Mouse (Mus musculus) MEL (cell line): ENCODE data around the gene Aatk. TPM values are rescaled to one million over a fixed set of nuclear protein-coding genes. Genes with fewer than 3 reads are reported as not detected.

Source experiments
- DNase-seq: peaks from one replicate; pipeline ENCODE4 v3.0.0; 2011; ENCODE audit warnings: low read depth, low spot score
- H3K27ac ChIP-seq: 2 replicates; pipeline ENCODE4 v1.5.1; 2012; ENCODE audit warnings: low read depth, mild to moderate bottlenecking, control low read depth, low read length, moderate library complexity; ENCODE audit not compliant: control insufficient read depth
- H3K27me3 ChIP-seq, 2 experiments: fragments of 150-350 bp in 1 of 2; sonication (generic) in 1 of 2; 2 replicates each; pipeline ENCODE4 v1.6.1; 2012; ENCODE audit warnings: low read length in 2 of 2, mild to moderate bottlenecking in 2 of 2, improper control_type of control experiment in 1 of 2, moderate library complexity in 1 of 2; ENCODE audit not compliant: insufficient read depth in 2 of 2, control insufficient read depth in 1 of 2
- H3K36me3 ChIP-seq, 2 experiments: 2 replicates each; pipeline ENCODE4 v1.6.1; 2012 to 2014; ENCODE audit warnings: low read length in 2 of 2, improper control_type of control experiment in 1 of 2, inconsistent platforms in 1 of 2, mild to moderate bottlenecking in 1 of 2; ENCODE audit not compliant: insufficient read depth in 2 of 2, control insufficient read depth in 1 of 2
- H3K4me1 ChIP-seq, 2 experiments: fragments of 150-350 bp in 1 of 2; sonication (generic) in 1 of 2; 2 replicates each; pipeline ENCODE4 v1.6.1; 2012; ENCODE audit warnings: low read length in 2 of 2, improper control_type of control experiment in 1 of 2, mild to moderate bottlenecking in 1 of 2; ENCODE audit not compliant: insufficient read depth in 2 of 2, control insufficient read depth in 1 of 2
- H3K4me3 ChIP-seq, 2 experiments: fragments of 150-350 bp in 1 of 2; sonication (generic) in 1 of 2; 2 replicates each; pipeline ENCODE4 v1.5.1; 2012; ENCODE audit warnings: low read depth in 2 of 2, low read length in 2 of 2, mild to moderate bottlenecking in 2 of 2, moderate library complexity in 2 of 2, control low read depth in 1 of 2, improper control_type of control experiment in 1 of 2; ENCODE audit not compliant: control insufficient read depth in 1 of 2, insufficient read depth in 1 of 2
- H3K79me2 ChIP-seq: 2 replicates; pipeline ENCODE4 v1.6.1; 2012; ENCODE audit warnings: mild to moderate bottlenecking, low read length, moderate library complexity; ENCODE audit not compliant: control insufficient read depth, poor library complexity, insufficient read depth
- H3K9ac ChIP-seq: 2 replicates; pipeline ENCODE4 v1.6.1; 2012; ENCODE audit warnings: low read depth, mild to moderate bottlenecking, control low read depth, low read length, moderate library complexity; ENCODE audit not compliant: control insufficient read depth, poor library complexity, severe bottlenecking
- H3K9me3 ChIP-seq: fragments of 150-350 bp; sonication (generic); replicated peaks from 2 replicates; pipeline ENCODE4 v1.6.1; 2012; ENCODE audit warnings: mild to moderate bottlenecking, low read length, improper control_type of control experiment, moderate library complexity; ENCODE audit not compliant: insufficient read depth
- CTCF ChIP-seq, 3 experiments: IDR thresholded peaks in 2 of 3; conservative IDR thresholded peaks in 1 of 3; 2 replicates each; pipeline ENCODE4 v1.5.1; 2011 to 2012; ENCODE audit warnings: low read length in 3 of 3, low read depth in 2 of 3, mild to moderate bottlenecking in 2 of 3, improper control_type of control experiment in 1 of 3, inconsistent platforms in 1 of 3, mixed read lengths in 1 of 3, moderate library complexity in 1 of 3; ENCODE audit not compliant: control insufficient read depth in 1 of 3, insufficient read depth in 1 of 3, poor library complexity in 1 of 3, severe bottlenecking in 1 of 3
- ELF1 ChIP-seq: IDR thresholded peaks from 2 replicates; pipeline ENCODE4 v1.6.1; 2014; ENCODE audit warnings: low read depth, mild to moderate bottlenecking, inconsistent platforms, low read length, improper control_type of control experiment, moderate library complexity
- EP300 ChIP-seq, 2 experiments: IDR thresholded peaks; 2 replicates each; pipeline ENCODE4 v1.6.1; 2011; ENCODE audit warnings: improper control_type of control experiment in 2 of 2, low read length in 2 of 2, low read depth in 1 of 2, mild to moderate bottlenecking in 1 of 2
- ETS1 ChIP-seq: IDR thresholded peaks from 2 replicates; pipeline ENCODE4 v1.6.1; 2012; ENCODE audit warnings: low read depth, mild to moderate bottlenecking, inconsistent platforms, low read length, improper control_type of control experiment, moderate library complexity
- KAT2A ChIP-seq: conservative IDR thresholded peaks from 2 replicates; pipeline ENCODE4 v1.6.1; 2012; ENCODE audit warnings: low read depth, low read length, improper control_type of control experiment, inconsistent platforms
- MAFK ChIP-seq: IDR thresholded peaks from 2 replicates; pipeline ENCODE4 v1.6.1; 2011; ENCODE audit warnings: low read depth, mild to moderate bottlenecking, low read length, improper control_type of control experiment, borderline replicate concordance
- MXI1 ChIP-seq: IDR thresholded peaks from 2 replicates; pipeline ENCODE4 v1.6.1; 2011; ENCODE audit warnings: mild to moderate bottlenecking, low read depth, low read length, improper control_type of control experiment
- MYC ChIP-seq: IDR thresholded peaks from 2 replicates; pipeline ENCODE4 v1.6.1; 2011; ENCODE audit warnings: low read depth, mild to moderate bottlenecking, low read length, improper control_type of control experiment, moderate library complexity
- NELFE ChIP-seq: IDR thresholded peaks from 2 replicates; pipeline ENCODE4 v1.6.1; 2011; ENCODE audit warnings: low read depth, low read length, improper control_type of control experiment
- POLR2A ChIP-seq, 2 experiments: IDR thresholded peaks; 2 replicates each; pipeline ENCODE4 v1.6.1; 2011 to 2012; ENCODE audit warnings: low read length in 2 of 2, mild to moderate bottlenecking in 2 of 2, control low read depth in 1 of 2, improper control_type of control experiment in 1 of 2, low read depth in 1 of 2, moderate library complexity in 1 of 2; ENCODE audit not compliant: control insufficient read depth in 1 of 2, insufficient read depth in 1 of 2, poor library complexity in 1 of 2
- RAD21 ChIP-seq: IDR thresholded peaks from 2 replicates; pipeline ENCODE4 v1.6.1; 2011; ENCODE audit warnings: mild to moderate bottlenecking, low read depth, low read length, improper control_type of control experiment
- RCOR1 ChIP-seq: IDR thresholded peaks from 2 replicates; pipeline ENCODE4 v1.6.1; 2012; ENCODE audit warnings: low read depth, mild to moderate bottlenecking, inconsistent platforms, low read length, improper control_type of control experiment
- SMC3 ChIP-seq: IDR thresholded peaks from 2 replicates; pipeline ENCODE4 v1.6.1; 2011; ENCODE audit warnings: low read depth, low read length, improper control_type of control experiment
- TBP ChIP-seq: IDR thresholded peaks from 2 replicates; pipeline ENCODE4 v1.8.0; 2011; ENCODE audit warnings: low read depth, low read length, improper control_type of control experiment
- USF1 ChIP-seq: IDR thresholded peaks from 2 replicates; pipeline ENCODE4 v1.6.1; 2014; ENCODE audit warnings: low read depth, mild to moderate bottlenecking, inconsistent platforms, low read length, improper control_type of control experiment, moderate library complexity
- USF2 ChIP-seq, 2 experiments: IDR thresholded peaks; 2 replicates each; pipeline ENCODE4 v1.6.1; 2011 to 2012; ENCODE audit warnings: improper control_type of control experiment in 2 of 2, low read length in 2 of 2, borderline replicate concordance in 1 of 2, inconsistent platforms in 1 of 2, low read depth in 1 of 2, mild to moderate bottlenecking in 1 of 2; ENCODE audit not compliant: insufficient read depth in 1 of 2
- ZKSCAN1 ChIP-seq: IDR thresholded peaks from 2 replicates; pipeline ENCODE4 v1.6.1; 2012; ENCODE audit warnings: low read depth, mild to moderate bottlenecking, inconsistent platforms, low read length, improper control_type of control experiment, moderate library complexity
- ZMIZ1 ChIP-seq: IDR thresholded peaks from 2 replicates; pipeline ENCODE4 v1.6.1; 2012; ENCODE audit warnings: low read depth, mild to moderate bottlenecking, inconsistent platforms, low read length, improper control_type of control experiment, moderate library complexity
- polyA plus RNA-seq, 2 experiments: library from polyadenylated mRNA; stranded (reverse) in 1 of 2; unstranded in 1 of 2; fragments of >175 nt in 1 of 2; fragments of >200 nt in 1 of 2; gene quantifications; 2 replicates each; pipeline versions ENCODE4 v1.2.1 to v1.2.4; 2012; ENCODE audit warnings: low replicate concordance in 2 of 2, low read depth in 1 of 2; ENCODE audit not compliant: insufficient read length in 2 of 2, insufficient read depth in 1 of 2, missing spikeins in 1 of 2
- total RNA-seq: library from RNA; depleted of rRNA; stranded (reverse); fragments of 300-350 nt; gene quantifications from 2 replicates; pipeline ENCODE4 v1.2.3, GENCODE M21; 2012

The Aatk gene
- total and polyA plus RNA-seq, 3 experiments: 0.04 TPM; not detected in 2

DNA sequence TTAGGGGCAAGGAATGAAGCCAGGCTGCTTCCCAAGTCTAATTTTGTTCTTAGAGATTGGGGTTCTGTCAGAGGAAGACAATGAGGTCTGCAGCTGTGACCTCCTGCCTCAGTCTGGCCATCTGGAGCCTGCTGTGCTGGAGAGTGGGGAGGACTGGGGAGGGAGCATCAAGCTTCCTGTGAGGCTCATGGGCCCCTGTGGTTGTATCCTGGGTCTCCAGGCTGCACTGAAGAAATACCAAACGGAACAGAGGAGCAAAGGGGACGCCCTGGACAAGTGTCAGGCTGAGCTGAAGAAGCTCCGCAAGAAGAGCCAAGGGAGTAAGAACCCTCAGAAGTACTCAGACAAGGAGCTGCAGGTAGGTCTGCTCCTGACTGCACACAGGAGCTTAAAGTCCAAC, 65.2 kb downstream of the Aatk start:
- H3K79me2 ChIP-seq: no peaks in the 10 kb centered on the region
- no peak overlapping the region for H3K9ac ChIP-seq
- no peak overlapping the region for H3K27ac ChIP-seq
- no peaks in the 10 kb centered on the region; a peak in 1 of 4 replicates for H3K36me3 ChIP-seq
- no peak overlapping the region for H3K4me3 ChIP-seq
- no peaks in the 10 kb centered on the region for H3K9me3 ChIP-seq
- H3K4me1 ChIP-seq: no peaks in the 10 kb centered on the region
- TF ChIP-seq RCOR1 (no peak), TBP (no peak), ZMIZ1 (no peak), MYC (no peak), ELF1 (no peak), USF1 (no peak)
- H3K27me3 ChIP-seq: no peaks in the 10 kb centered on the region
- DNase-seq: no peak

DNA sequence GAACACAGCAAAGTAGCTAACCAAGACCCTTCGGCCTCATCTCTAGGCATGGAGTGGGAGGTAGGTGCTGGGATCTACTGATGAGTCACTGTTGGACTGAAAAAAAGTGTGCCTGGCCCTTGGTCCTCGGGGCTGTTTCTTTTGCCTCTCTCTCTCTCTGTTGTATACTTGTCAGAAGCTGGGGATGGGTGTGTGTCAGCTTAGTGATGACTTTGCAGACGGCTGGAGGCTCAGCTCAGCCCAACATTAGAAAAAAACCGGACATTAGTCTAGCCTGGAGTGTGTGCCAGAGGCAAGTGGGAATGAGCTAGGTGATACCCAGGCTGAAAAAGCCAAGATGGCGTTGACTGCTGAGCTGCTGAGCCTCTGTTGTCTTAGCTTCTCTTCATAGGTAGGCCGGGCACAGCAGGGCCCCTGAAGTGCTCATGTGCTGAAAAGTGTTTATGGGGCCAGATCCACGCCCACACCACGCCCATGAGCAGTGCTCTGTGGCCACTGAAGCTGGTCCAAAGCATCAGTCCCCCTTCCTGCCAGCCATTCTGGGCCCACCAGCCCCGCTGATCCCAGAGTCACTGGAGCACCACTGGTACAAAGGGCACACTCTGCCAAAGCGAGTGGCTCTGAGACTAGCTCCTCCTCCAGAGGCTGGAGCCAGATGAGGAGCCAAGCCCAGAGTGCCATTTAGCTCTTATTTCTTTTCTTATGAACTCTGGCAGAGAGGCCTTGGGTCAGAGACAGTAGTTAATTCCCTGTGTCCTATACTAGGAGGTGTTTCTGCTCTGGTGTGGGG, 67.2 kb downstream of the Aatk start:
- Histone ChIP-seq H3K9me3 (no peaks in the 10 kb centered on the region), H3K36me3 (no peaks in the 10 kb centered on the region; a peak in 1 of 4 replicates), H3K4me1 (no peaks in the 10 kb centered on the region), H3K27ac (no peak overlapping the region), H3K79me2 (no peaks in the 10 kb centered on the region), H3K9ac (no peak overlapping the region), H3K4me3 (no peak overlapping the region), H3K27me3 (no peaks in the 10 kb centered on the region)
- no peak for DNase-seq
- no peak for TF ChIP-seq MYC
- no peak for TF ChIP-seq MAFK
- TF ChIP-seq CTCF (IDR thresholded peaks at IDR 0.05 in 2 of 3, conservative IDR thresholded peaks at IDR 0.05 in 1 of 3; ENCODE audit: control insufficient read depth in 1 of 3, insufficient read depth in 1 of 3, low read depth in 2 of 3, low read length in 3 of 3, poor library complexity in 1 of 3, severe bottlenecking in 1 of 3): no peak
- no peak for TF ChIP-seq POLR2A (IDR thresholded peaks at IDR 0.05; ENCODE audit: control insufficient read depth in 1 of 2, insufficient read depth in 1 of 2, low read depth in 1 of 2, low read length in 2 of 2, poor library complexity in 1 of 2)
- no peak for TF ChIP-seq ETS1
- no peak for TF ChIP-seq NELFE
- no peak for TF ChIP-seq MXI1
- no peak for TF ChIP-seq EP300 (IDR thresholded peaks at IDR 0.05; ENCODE audit: low read depth in 1 of 2, low read length in 2 of 2)
- TF ChIP-seq ZKSCAN1: no peak
- no peak for TF ChIP-seq TBP
- no peak for TF ChIP-seq KAT2A
- no peak for TF ChIP-seq SMC3
- TF ChIP-seq RAD21: no peak
- no peak for TF ChIP-seq USF2 (IDR thresholded peaks at IDR 0.05; ENCODE audit: borderline replicate concordance in 1 of 2, insufficient read depth in 1 of 2, low read depth in 1 of 2, low read length in 2 of 2)
